Mouse (Mus musculus): ENCODE data around the gene Xrn1.

GRCm38 (mm10) chr9:96094341-96094740 is 139.8 kb downstream of the Xrn1 start:
- TF ChIP-seq GATA1 (IDR thresholded peaks at IDR 0.05; ENCODE audit: borderline replicate concordance, low read length), result no peak
- TF ChIP-seq FLI1 (IDR thresholded peaks at IDR 0.05; ENCODE audit: low read length), result no peak

Data from megakaryocyte, embryonic 14.5 days (primary cell).